Mouse (Mus musculus) neural tube, postnatal 0 days (tissue): ENCODE results near the gene Zfp109. TPM values are rescaled to one million over a fixed set of nuclear protein-coding genes. Genes with fewer than 3 reads are reported as not detected.

Experiments
- polyA plus RNA-seq: library from polyadenylated mRNA; unstranded; fragments of >200 nt; fragmentation: Nextera tagmentation; extraction: Ambion mirVana; gene quantifications from 2 replicates; pipeline ENCODE4 v1.2.1, GENCODE M21; 2015

Zfp109 gene
- polyA plus RNA-seq, result 2.2 and 2.8 TPM in 2 replicates

GRCm38 (mm10) chr7:24237040-24237791 is at the start of gene Zfp109:
Zfp109 (minus strand) TSS chr7:24237560.

GRCm38 (mm10) chr7:24270288-24270672 is 32.9 kb upstream of the Zfp109 start, which contains the start of gene Zfp93:
Zfp93 (plus strand) TSS chr7:24270420.

GRCm38 (mm10) chr7:24254633-24255474 is 17.5 kb upstream of the Zfp109 start, which contains the start of gene Zfp108:
Zfp108 (plus strand) TSS chr7:24254794.

GRCm38 (mm10) chr7:24211343-24211742 is 26.0 kb downstream of the Zfp109 start, which contains the start of gene Zfp111:
Zfp111 (minus strand) TSS chr7:24211443.

Other genes starting within 250 kb of the Zfp109 start
- not detected in 2 replicates for gene V1rd19, start 235.9 kb downstream of the Zfp109 start, polyA plus RNA-seq
- not detected in 2 replicates for gene Vmn1r183, start 184.3 kb downstream of the Zfp109 start, polyA plus RNA-seq
- 20.0 and 22.2 TPM in 2 replicates for gene Zfp180, start 155.6 kb downstream of the Zfp109 start, polyA plus RNA-seq
- gene Zfp112, start 125.2 kb downstream of the Zfp109 start, polyA plus RNA-seq, result 8.0 and 9.9 TPM in 2 replicates
- 23.8 and 24.7 TPM in 2 replicates for gene Zfp235, start 103.4 kb downstream of the Zfp109 start, polyA plus RNA-seq
- gene Zfp114, start 62.5 kb downstream of the Zfp109 start, polyA plus RNA-seq, result 2.6 and 2.7 TPM in 2 replicates
- gene Zfp111, start 26.1 kb downstream of the Zfp109 start, polyA plus RNA-seq, result 3.0 and 3.5 TPM in 2 replicates
- 5.5 and 5.8 TPM in 2 replicates for gene Zfp108, start 17.2 kb upstream of the Zfp109 start, polyA plus RNA-seq
- 4.8 TPM in 2 replicates for gene Zfp93, start 32.9 kb upstream of the Zfp109 start, polyA plus RNA-seq
- gene Zfp61, start 63.7 kb upstream of the Zfp109 start, polyA plus RNA-seq, result 24.7 and 29.1 TPM in 2 replicates
- 19.7 and 21.9 TPM in 2 replicates for gene Zfp94, start 79.1 kb upstream of the Zfp109 start, polyA plus RNA-seq
- gene Tescl, start 96.4 kb upstream of the Zfp109 start, polyA plus RNA-seq, result 0.65 and 1.0 TPM in 2 replicates
- gene Lypd5, start 111.6 kb upstream of the Zfp109 start, polyA plus RNA-seq, result 0.10 TPM in 1 of 2 replicates, not detected in the other
- gene Kcnn4, start 132.7 kb upstream of the Zfp109 start, polyA plus RNA-seq, result 2.2 and 3.2 TPM in 2 replicates
- gene Smg9, start 162.1 kb upstream of the Zfp109 start, polyA plus RNA-seq, result 28.5 and 35.3 TPM in 2 replicates
- gene Irgc1, start 214.7 kb upstream of the Zfp109 start, polyA plus RNA-seq, result not detected in 2 replicates
- 1.4 and 2.5 TPM in 2 replicates for gene Plaur, start 224.9 kb upstream of the Zfp109 start, polyA plus RNA-seq
- gene Cadm4, start 244.5 kb upstream of the Zfp109 start, polyA plus RNA-seq, result 110 and 120 TPM in 2 replicates